Mouse (Mus musculus): Measurements from ENCODE around the gene Pkm.

Gene Pkm

GRCm38 (mm10) chr9:59655958-59656634 lies at the start of gene Pkm:
Pkm (plus strand) TSS chr9:59656368.
- DNase-seq (ENCODE audit: low read depth) = peak; percentile 82

- no peak for DNase-seq (ENCODE audit: low read depth)
These were observed 45.2 kb upstream of the Pkm start for GRCm38 (mm10) chr9:59610950-59611349.

- no peak for DNase-seq (ENCODE audit: low read depth)
These were observed 40.4 kb upstream of the Pkm start for GRCm38 (mm10) chr9:59615797-59616196.

GRCm38 (mm10) chr9:59616622-59617306 lies 39.4 kb upstream of the Pkm start, which contains the start of gene Parp6:
Parp6 (plus strand) TSS chr9:59617284.
- DNase-seq (ENCODE audit: low read depth) = peak; percentile 98

- DNase-seq (ENCODE audit: low read depth) = no peak
These were observed 38.7 kb upstream of the Pkm start for GRCm38 (mm10) chr9:59617307-59617973.

GRCm38 (mm10) chr9:59638372-59638771 lies 17.8 kb upstream of the Pkm start:
- DNase-seq (ENCODE audit: low read depth) = no peak

- no peak for DNase-seq (ENCODE audit: low read depth)
These were observed 16.2 kb upstream of the Pkm start for GRCm38 (mm10) chr9:59639936-59640335.

GRCm38 (mm10) chr9:59641320-59641719 lies 14.8 kb upstream of the Pkm start:
- DNase-seq (ENCODE audit: low read depth) = no peak

GRCm38 (mm10) chr9:59649911-59650310 lies 6.3 kb upstream of the Pkm start:
- no peak for DNase-seq (ENCODE audit: low read depth)

GRCm38 (mm10) chr9:59653371-59653770 lies 2.8 kb upstream of the Pkm start:
- DNase-seq (ENCODE audit: low read depth) = no peak

GRCm38 (mm10) chr9:59654450-59654983 lies 1.7 kb upstream of the Pkm start:
- no peak for DNase-seq (ENCODE audit: low read depth)

- no peak for DNase-seq (ENCODE audit: low read depth)
These were observed 758 bp downstream of the Pkm start for GRCm38 (mm10) chr9:59656635-59657617.

- DNase-seq (ENCODE audit: low read depth) = no peak
These were observed 2.0 kb downstream of the Pkm start for GRCm38 (mm10) chr9:59658146-59658545.

GRCm38 (mm10) chr9:59659036-59660026 lies 3.2 kb downstream of the Pkm start:
- peak; percentile 79 for DNase-seq (ENCODE audit: low read depth)

- no peak for DNase-seq (ENCODE audit: low read depth)
These were observed 4.3 kb downstream of the Pkm start for GRCm38 (mm10) chr9:59660421-59660820.

- DNase-seq (ENCODE audit: low read depth) = no peak
These were observed 5.3 kb downstream of the Pkm start for GRCm38 (mm10) chr9:59661298-59661975.

GRCm38 (mm10) chr9:59663226-59663625 lies 7.1 kb downstream of the Pkm start:
- DNase-seq (ENCODE audit: low read depth) = no peak

GRCm38 (mm10) chr9:59663957-59664356 lies 7.8 kb downstream of the Pkm start:
- DNase-seq (ENCODE audit: low read depth) = no peak

GRCm38 (mm10) chr9:59664664-59665256 lies 8.6 kb downstream of the Pkm start:
- DNase-seq (ENCODE audit: low read depth) = no peak
